Mouse (Mus musculus): ENCODE results near the gene Vmn1r200.
"Not testable (repeated sequence)": the region's sequence is repeated elsewhere in the genome, so short reads cannot be mapped to it uniquely, and the experiment has no call there.

Gene Vmn1r200

GRCm38 (mm10) chr13:22390073-22390472, at the start of gene Vmn1r200:
Vmn1r200 (plus strand) TSS chr13:22390373.
- TF ChIP-seq POU5F1 (IDR thresholded peaks at IDR 0.05; ENCODE audit: borderline replicate concordance, low read length) (no peak), NANOG (IDR thresholded peaks at IDR 0.05; ENCODE audit: borderline replicate concordance, low read length) (no peak), CTCF (conservative IDR thresholded peaks at IDR 0.05; ENCODE audit: low read length) (no peak)
- H3K36me3 ChIP-seq (ENCODE audit: insufficient read depth, low read length), result no peaks in the 10 kb centered on the region
- no peaks in the 10 kb centered on the region for H3K9me3 ChIP-seq (ENCODE audit: low read length)
- no peaks in the 10 kb centered on the region for H3K27me3 ChIP-seq (ENCODE audit: insufficient read depth, low read length)
- H3K4me1 ChIP-seq (replicated peaks; ENCODE audit: low read depth, low read length), result no peaks in the 10 kb centered on the region
- no peak within 1 kb of the TSS for H3K4me3 ChIP-seq (replicated peaks; ENCODE audit: low read length)

GRCm38 (mm10) chr13:22350064-22350463, 40.1 kb upstream of the Vmn1r200 start, which contains the start of gene Vmn1r198:
Vmn1r198 (plus strand) TSS chr13:22350364.
- Histone ChIP-seq H3K27me3 (ENCODE audit: insufficient read depth, low read length) (no peaks in the 10 kb centered on the region), H3K4me1 (replicated peaks; ENCODE audit: low read depth, low read length) (no peaks in the 10 kb centered on the region), H3K4me3 (replicated peaks; ENCODE audit: low read length) (no peak within 1 kb of the TSS), H3K9me3 (ENCODE audit: low read length) (peaks cover 9% of the 10 kb centered on the region; the same call in 1 of the 2 replicates), H3K36me3 (ENCODE audit: insufficient read depth, low read length) (no peaks in the 10 kb centered on the region)
- no peak for TF ChIP-seq NANOG (IDR thresholded peaks at IDR 0.05; ENCODE audit: borderline replicate concordance, low read length)
- TF ChIP-seq POU5F1 (IDR thresholded peaks at IDR 0.05; ENCODE audit: borderline replicate concordance, low read length), result no peak
- TF ChIP-seq CTCF (conservative IDR thresholded peaks at IDR 0.05; ENCODE audit: low read length), result no peak

GRCm38 (mm10) chr13:22350813-22351212, 39.4 kb upstream of the Vmn1r200 start:
- no peaks in the 10 kb centered on the region for H3K4me1 ChIP-seq (replicated peaks; ENCODE audit: low read depth, low read length)
- H3K4me3 ChIP-seq (replicated peaks; ENCODE audit: low read length), result no peak overlapping the region
- H3K9me3 ChIP-seq (ENCODE audit: low read length), result peaks cover 9% of the 10 kb centered on the region; the same call in 1 of the 2 replicates
- no peak for TF ChIP-seq NANOG (IDR thresholded peaks at IDR 0.05; ENCODE audit: borderline replicate concordance, low read length)
- TF ChIP-seq POU5F1 (IDR thresholded peaks at IDR 0.05; ENCODE audit: borderline replicate concordance, low read length), result no peak
- TF ChIP-seq CTCF (conservative IDR thresholded peaks at IDR 0.05; ENCODE audit: low read length), result no peak
- H3K27me3 ChIP-seq (ENCODE audit: insufficient read depth, low read length), result no peaks in the 10 kb centered on the region
- no peaks in the 10 kb centered on the region for H3K36me3 ChIP-seq (ENCODE audit: insufficient read depth, low read length)

GRCm38 (mm10) chr13:22379518-22379917, 10.7 kb upstream of the Vmn1r200 start, which contains the start of gene Vmn1r199:
Vmn1r199 (plus strand) TSS chr13:22379818.
- H3K4me1 ChIP-seq (replicated peaks; ENCODE audit: low read depth, low read length), result no peaks in the 10 kb centered on the region
- no peak for TF ChIP-seq POU5F1 (IDR thresholded peaks at IDR 0.05; ENCODE audit: borderline replicate concordance, low read length)
- H3K27me3 ChIP-seq (ENCODE audit: insufficient read depth, low read length), result no peaks in the 10 kb centered on the region
- H3K36me3 ChIP-seq (ENCODE audit: insufficient read depth, low read length), result no peaks in the 10 kb centered on the region
- H3K4me3 ChIP-seq (replicated peaks; ENCODE audit: low read length), result no peak within 1 kb of the TSS
- H3K9me3 ChIP-seq (ENCODE audit: low read length), result 0 out of 2 replicates have a peak, but pooled peaks cover 3% of the 10 kb centered on the region

GRCm38 (mm10) chr13:22381128-22381527, 9.0 kb upstream of the Vmn1r200 start:
- H3K4me1 ChIP-seq (replicated peaks; ENCODE audit: low read depth, low read length); H3K4me3 ChIP-seq (replicated peaks; ENCODE audit: low read length); H3K36me3 ChIP-seq (ENCODE audit: insufficient read depth, low read length); H3K27me3 ChIP-seq (ENCODE audit: insufficient read depth, low read length); H3K9me3 ChIP-seq (ENCODE audit: low read length): not testable (repeated sequence)

DNA sequence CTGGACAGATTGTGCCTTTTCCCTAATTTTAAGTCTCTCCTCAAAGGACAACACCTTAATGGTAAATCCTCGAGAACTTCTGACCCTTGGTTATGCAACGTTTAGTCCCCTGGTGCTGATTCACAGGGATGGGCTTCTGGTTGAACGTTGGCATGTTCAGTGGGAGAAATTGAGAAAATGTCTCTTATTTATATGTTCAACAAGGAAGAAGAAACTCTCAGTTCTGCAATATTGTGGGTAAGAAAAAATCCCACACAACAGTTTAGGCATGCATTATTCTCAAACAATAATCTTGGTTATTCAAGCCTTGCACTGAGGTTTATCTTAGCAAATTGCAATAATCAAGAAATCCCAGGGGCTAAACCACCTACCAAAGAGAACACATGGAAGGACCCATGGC, 6.8 kb upstream of the Vmn1r200 start:
- no peaks in the 10 kb centered on the region for H3K9me3 ChIP-seq (ENCODE audit: low read length)
- TF ChIP-seq POU5F1 (IDR thresholded peaks at IDR 0.05; ENCODE audit: borderline replicate concordance, low read length) (no peak), CTCF (conservative IDR thresholded peaks at IDR 0.05; ENCODE audit: low read length) (no peak), NANOG (IDR thresholded peaks at IDR 0.05; ENCODE audit: borderline replicate concordance, low read length) (no peak)
- H3K4me1 ChIP-seq (replicated peaks; ENCODE audit: low read depth, low read length), result no peaks in the 10 kb centered on the region
- H3K36me3 ChIP-seq (ENCODE audit: insufficient read depth, low read length), result no peaks in the 10 kb centered on the region
- H3K27me3 ChIP-seq (ENCODE audit: insufficient read depth, low read length), result no peaks in the 10 kb centered on the region
- H3K4me3 ChIP-seq (replicated peaks; ENCODE audit: low read length), result no peak overlapping the region

DNA sequence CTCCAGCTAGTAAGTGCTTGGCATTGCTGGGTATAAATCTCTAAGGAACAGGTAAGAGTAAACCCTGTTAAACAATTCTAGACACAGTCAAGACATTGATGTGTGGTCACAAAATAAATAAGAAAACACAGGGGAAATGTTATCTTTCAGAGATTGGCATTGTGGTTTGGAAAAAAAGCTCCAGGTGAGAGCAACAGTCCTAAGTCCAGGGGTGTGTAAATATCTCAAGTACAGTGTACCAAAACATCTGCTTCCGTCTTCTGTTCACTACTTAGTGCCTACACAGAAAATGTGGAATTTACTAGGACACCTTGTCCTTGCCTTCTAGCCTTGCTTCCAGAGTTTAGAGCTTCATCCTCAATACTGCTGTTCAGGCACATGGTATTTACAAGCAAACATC, 3.1 kb upstream of the Vmn1r200 start:
- Histone ChIP-seq H3K9me3 (ENCODE audit: low read length) (no peaks in the 10 kb centered on the region), H3K4me3 (replicated peaks; ENCODE audit: low read length) (no peak overlapping the region), H3K36me3 (ENCODE audit: insufficient read depth, low read length) (no peaks in the 10 kb centered on the region)

GRCm38 (mm10) chr13:22402978-22403377, 12.8 kb downstream of the Vmn1r200 start:
- H3K36me3 ChIP-seq (ENCODE audit: insufficient read depth, low read length), result no peaks in the 10 kb centered on the region
- TF ChIP-seq NANOG (IDR thresholded peaks at IDR 0.05; ENCODE audit: borderline replicate concordance, low read length) (no peak), CTCF (conservative IDR thresholded peaks at IDR 0.05; ENCODE audit: low read length) (no peak)

More for the DNA sequence above, 3.1 kb upstream of the Vmn1r200 start:
- H3K4me1 ChIP-seq (replicated peaks; ENCODE audit: low read depth, low read length), result no peaks in the 10 kb centered on the region
- no peaks in the 10 kb centered on the region for H3K27me3 ChIP-seq (ENCODE audit: insufficient read depth, low read length)
- TF ChIP-seq NANOG (IDR thresholded peaks at IDR 0.05; ENCODE audit: borderline replicate concordance, low read length) (no peak), CTCF (conservative IDR thresholded peaks at IDR 0.05; ENCODE audit: low read length) (no peak), POU5F1 (IDR thresholded peaks at IDR 0.05; ENCODE audit: borderline replicate concordance, low read length) (no peak)

More at GRCm38 (mm10) chr13:22402978-22403377, 12.8 kb downstream of the Vmn1r200 start:
- H3K4me3 ChIP-seq (replicated peaks; ENCODE audit: low read length), result no peak overlapping the region
- H3K9me3 ChIP-seq (ENCODE audit: low read length), result peaks cover 44% of the 10 kb centered on the region
- H3K27me3 ChIP-seq (ENCODE audit: insufficient read depth, low read length), result no peaks in the 10 kb centered on the region
- H3K4me1 ChIP-seq (replicated peaks; ENCODE audit: low read depth, low read length), result no peaks in the 10 kb centered on the region

Data from E14TG2a.4 (cell line).